Mouse (Mus musculus) kidney, adult 2 months (tissue): ENCODE results near the gene D430041D05Rik.

Source experiments
- CTCF ChIP-seq: fragments of 200-500 bp; conservative IDR thresholded peaks from 2 replicates; pipeline ENCODE4 v1.5.1; 2011; ENCODE audit warnings: low read depth, mild to moderate bottlenecking, control low read depth, low read length, moderate library complexity, mixed read lengths; ENCODE audit not compliant: insufficient read depth, insufficient read length
- POLR2A ChIP-seq: fragments of 200-500 bp; IDR thresholded peaks from one replicate; pipeline ENCODE4 v1.6.1; 2011; ENCODE audit warnings: low read depth, low read length, control low read depth

DNA sequence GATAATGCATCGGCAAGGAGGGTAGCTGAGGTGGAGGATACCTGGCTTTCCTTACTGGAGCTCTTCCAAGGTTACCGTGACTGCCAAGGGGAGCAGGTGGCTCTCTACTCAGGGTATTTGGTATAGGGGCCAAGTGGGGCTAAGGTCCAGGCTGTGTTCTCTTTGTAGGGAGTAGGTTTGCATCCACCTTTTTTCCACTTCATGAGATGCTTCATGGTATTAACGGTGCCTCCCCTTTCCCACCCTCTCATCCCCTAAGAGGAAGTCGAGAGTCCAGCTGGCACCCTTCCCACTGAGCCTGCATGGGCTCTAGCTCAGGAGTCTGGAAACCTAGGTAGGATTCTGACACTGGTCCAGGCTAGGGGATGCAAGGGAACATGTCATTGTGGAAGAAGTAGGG is 257.5 kb downstream of the D430041D05Rik start:
- TF ChIP-seq CTCF (no peak), POLR2A (no peak)
